Mouse (Mus musculus): ENCODE measurements at regions not wholly inside any gene's neighbourhood (a gene's known extent, or its start where the extent isn't known, plus 50 kb on each side); places are given as distances from the start of the nearest gene placed in this dataset.
A peak's percentile ranks its signal among the peaks of the same experiment; 100 is the strongest.

DNA sequence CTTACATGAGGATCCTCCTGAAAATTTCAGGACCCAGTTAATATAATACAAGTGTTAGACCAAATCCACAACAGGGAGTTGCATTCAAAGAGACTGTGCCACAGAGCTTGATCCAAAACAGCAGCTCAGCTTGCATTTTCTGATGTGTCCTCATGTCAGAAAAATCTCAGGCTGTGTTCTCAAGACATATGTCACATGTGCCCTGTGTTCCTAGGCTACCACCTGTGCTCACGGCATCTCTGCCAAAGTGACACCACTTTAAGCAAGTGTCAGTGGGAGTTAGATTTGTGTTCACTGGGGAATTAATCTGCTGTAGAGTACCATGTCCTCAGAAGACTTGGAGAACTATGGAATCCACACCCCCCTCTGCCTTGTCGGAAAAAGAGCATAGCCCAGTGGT is 165.3 kb downstream of the Abcc12 start:
- no peaks in the 10 kb centered on the region for H3K36me3 ChIP-seq (ENCODE audit: insufficient read depth, low read length)
- DNase-seq (ENCODE audit: low spot score) (no peak), ATAC-seq (ENCODE audit: low FRiP score) (no peak)
- no peaks in the 10 kb centered on the region for H3K9me3 ChIP-seq (ENCODE audit: low read length)
- no peak overlapping the region for H3K4me3 ChIP-seq (ENCODE audit: low read depth, low read length)
- WGBS, result 81% methylated on average over 2 of the region's 2 CpGs
- H3K4me2 ChIP-seq (ENCODE audit: low read depth, low read length, poor library complexity, severe bottlenecking), result no peak overlapping the region
- TF ChIP-seq CTCF (IDR thresholded peaks at IDR 0.05), result no peak
- H3K27me3 ChIP-seq (ENCODE audit: insufficient read depth, low read length), result no peaks in the 10 kb centered on the region
- no peak overlapping the region for H3K9ac ChIP-seq (replicated peaks; ENCODE audit: low read length, poor library complexity, severe bottlenecking)
- H3K27ac ChIP-seq (ENCODE audit: low read depth, low read length), result no peak overlapping the region
- no peaks in the 10 kb centered on the region for H3K4me1 ChIP-seq (ENCODE audit: insufficient read depth, low read length)

DNA sequence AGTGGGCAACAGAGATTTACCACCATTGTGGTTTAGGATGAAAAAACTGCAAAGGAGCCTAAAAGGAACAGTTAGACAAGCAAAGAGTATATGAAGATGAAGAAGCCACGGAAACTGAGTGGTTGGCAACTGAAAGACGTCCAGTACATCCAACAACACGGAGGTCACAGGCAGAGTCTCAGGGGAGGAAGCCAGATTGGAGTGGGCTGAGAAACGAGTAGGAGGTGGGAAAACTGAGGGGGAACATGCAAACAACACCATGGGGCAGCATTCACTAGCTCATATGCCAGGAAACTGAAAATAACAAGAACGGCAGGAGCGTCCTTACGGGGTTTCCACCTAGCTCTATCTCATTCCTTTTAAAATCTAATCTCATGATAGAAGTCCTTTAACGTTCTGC is 169.3 kb downstream of the Abcc12 start:
- Histone ChIP-seq H3K9me3 (ENCODE audit: low read length) (no peaks in the 10 kb centered on the region), H3K4me2 (ENCODE audit: low read depth, low read length, poor library complexity, severe bottlenecking) (no peak overlapping the region), H3K4me1 (ENCODE audit: insufficient read depth, low read length) (no peaks in the 10 kb centered on the region), H3K27me3 (ENCODE audit: insufficient read depth, low read length) (no peaks in the 10 kb centered on the region), H3K27ac (ENCODE audit: low read depth, low read length) (no peak overlapping the region), H3K4me3 (ENCODE audit: low read depth, low read length) (no peak overlapping the region), H3K9ac (replicated peaks; ENCODE audit: low read length, poor library complexity, severe bottlenecking) (no peak overlapping the region), H3K36me3 (ENCODE audit: insufficient read depth, low read length) (no peaks in the 10 kb centered on the region)
- TF ChIP-seq CTCF (IDR thresholded peaks at IDR 0.05), result no peak
- 81% methylated on average over 8 of the region's 8 CpGs for WGBS
- no peak for ATAC-seq (ENCODE audit: low FRiP score)
- DNase-seq (ENCODE audit: low spot score), result no peak

DNA sequence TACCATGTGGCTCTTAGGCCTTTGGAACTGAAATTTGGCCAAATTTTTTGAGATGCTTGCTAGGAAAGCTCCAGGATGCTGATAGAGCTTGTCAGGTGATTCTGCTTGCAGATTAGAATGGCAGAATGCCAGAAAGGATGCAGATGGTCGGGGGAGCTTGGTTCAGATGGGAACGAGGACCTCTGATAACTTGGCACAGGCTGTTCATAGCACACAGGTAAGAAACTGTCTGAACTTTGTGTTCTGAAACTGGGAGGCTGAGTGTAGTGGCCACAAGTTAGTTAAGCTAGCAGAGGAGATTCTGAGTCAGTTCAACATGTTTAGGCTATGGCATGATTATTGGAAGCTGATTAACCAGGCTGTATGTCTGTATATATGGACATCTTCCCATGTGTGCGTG is 174.3 kb downstream of the Abcc12 start:
- Histone ChIP-seq H3K9ac (replicated peaks; ENCODE audit: low read length, poor library complexity, severe bottlenecking) (no peak overlapping the region), H3K4me3 (ENCODE audit: low read depth, low read length) (no peak overlapping the region), H3K27me3 (ENCODE audit: insufficient read depth, low read length) (no peaks in the 10 kb centered on the region), H3K27ac (ENCODE audit: low read depth, low read length) (no peak overlapping the region), H3K36me3 (ENCODE audit: insufficient read depth, low read length) (no peaks in the 10 kb centered on the region), H3K4me2 (ENCODE audit: low read depth, low read length, poor library complexity, severe bottlenecking) (no peak overlapping the region), H3K9me3 (ENCODE audit: low read length) (no peaks in the 10 kb centered on the region), H3K4me1 (ENCODE audit: insufficient read depth, low read length) (peaks cover 4% of the 10 kb centered on the region; the same call in 1 of the 2 replicates)
- 56% methylated on average over 3 of the region's 3 CpGs for WGBS
- no peak for TF ChIP-seq CTCF (IDR thresholded peaks at IDR 0.05)
- DNase-seq (ENCODE audit: low spot score), result peak; percentile 68
- ATAC-seq (ENCODE audit: low FRiP score), result no peak

DNA sequence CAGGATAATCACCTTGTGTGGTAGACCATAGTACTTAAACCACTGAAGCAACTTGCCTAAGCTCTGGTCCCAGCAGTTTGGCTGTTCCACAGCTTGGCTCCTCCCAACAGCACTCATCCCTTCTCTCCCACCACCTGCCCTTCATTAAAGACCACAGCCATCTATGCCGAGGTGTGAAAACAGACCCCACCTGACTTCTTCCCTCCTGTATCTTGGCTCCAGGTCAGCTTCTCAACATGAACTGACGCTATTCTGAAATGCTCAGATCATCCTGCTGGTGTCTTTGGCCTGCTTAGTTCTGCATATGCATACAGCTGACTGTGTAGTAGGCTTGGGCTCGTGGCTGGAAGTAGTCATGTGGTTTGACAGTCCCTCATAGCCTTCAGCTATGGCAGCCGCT is 177.1 kb downstream of the Abcc12 start:
- H3K36me3 ChIP-seq (ENCODE audit: insufficient read depth, low read length), result no peaks in the 10 kb centered on the region

DNA sequence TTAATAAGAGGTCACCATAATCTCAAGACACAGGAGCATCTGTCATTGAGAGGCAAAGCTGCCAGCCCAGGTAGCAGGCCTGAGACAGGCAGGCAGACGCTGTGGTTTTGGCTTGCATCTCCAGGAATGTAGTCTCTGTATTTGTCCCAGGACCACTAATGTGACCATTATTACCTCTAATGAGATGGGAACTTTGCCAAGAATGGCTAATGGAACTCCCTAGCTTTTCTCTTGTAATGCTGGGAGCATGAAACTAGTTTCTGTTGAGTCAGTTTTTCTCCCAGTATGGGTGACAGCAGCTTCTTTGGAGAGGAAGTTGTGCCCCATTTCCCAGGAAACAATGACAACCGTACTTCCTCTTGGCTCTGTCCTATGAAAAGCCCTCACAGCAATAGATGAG is 178.5 kb downstream of the Abcc12 start:
- no peak overlapping the region for H3K27ac ChIP-seq (ENCODE audit: low read depth, low read length)
- peaks cover 4% of the 10 kb centered on the region; the same call in 1 of the 2 replicates for H3K4me1 ChIP-seq (ENCODE audit: insufficient read depth, low read length)
- H3K27me3 ChIP-seq (ENCODE audit: insufficient read depth, low read length), result no peaks in the 10 kb centered on the region
- H3K36me3 ChIP-seq (ENCODE audit: insufficient read depth, low read length), result no peaks in the 10 kb centered on the region
- H3K9me3 ChIP-seq (ENCODE audit: low read length), result no peaks in the 10 kb centered on the region
- 64% methylated on average over 2 of the region's 2 CpGs for WGBS
- no peak overlapping the region for H3K9ac ChIP-seq (replicated peaks; ENCODE audit: low read length, poor library complexity, severe bottlenecking)
- H3K4me2 ChIP-seq (ENCODE audit: low read depth, low read length, poor library complexity, severe bottlenecking), result no peak overlapping the region
- H3K4me3 ChIP-seq (ENCODE audit: low read depth, low read length), result no peak overlapping the region
- ATAC-seq (ENCODE audit: low FRiP score), result no peak
- TF ChIP-seq CTCF (IDR thresholded peaks at IDR 0.05), result no peak
- no peak for DNase-seq (ENCODE audit: low spot score)

More for the DNA sequence above, 177.1 kb downstream of the Abcc12 start:
- Histone ChIP-seq H3K9ac (replicated peaks; ENCODE audit: low read length, poor library complexity, severe bottlenecking) (no peak overlapping the region), H3K4me1 (ENCODE audit: insufficient read depth, low read length) (peaks cover 4% of the 10 kb centered on the region; the same call in 1 of the 2 replicates), H3K4me3 (ENCODE audit: low read depth, low read length) (no peak overlapping the region), H3K4me2 (ENCODE audit: low read depth, low read length, poor library complexity, severe bottlenecking) (no peak overlapping the region), H3K27me3 (ENCODE audit: insufficient read depth, low read length) (no peaks in the 10 kb centered on the region), H3K27ac (ENCODE audit: low read depth, low read length) (no peak overlapping the region), H3K9me3 (ENCODE audit: low read length) (no peaks in the 10 kb centered on the region)
- ATAC-seq (ENCODE audit: low FRiP score) (no peak), DNase-seq (ENCODE audit: low spot score) (peak; percentile 44)
- WGBS, result 71% methylated on average over 4 of the region's 4 CpGs
- no peak for TF ChIP-seq CTCF (IDR thresholded peaks at IDR 0.05)

DNA sequence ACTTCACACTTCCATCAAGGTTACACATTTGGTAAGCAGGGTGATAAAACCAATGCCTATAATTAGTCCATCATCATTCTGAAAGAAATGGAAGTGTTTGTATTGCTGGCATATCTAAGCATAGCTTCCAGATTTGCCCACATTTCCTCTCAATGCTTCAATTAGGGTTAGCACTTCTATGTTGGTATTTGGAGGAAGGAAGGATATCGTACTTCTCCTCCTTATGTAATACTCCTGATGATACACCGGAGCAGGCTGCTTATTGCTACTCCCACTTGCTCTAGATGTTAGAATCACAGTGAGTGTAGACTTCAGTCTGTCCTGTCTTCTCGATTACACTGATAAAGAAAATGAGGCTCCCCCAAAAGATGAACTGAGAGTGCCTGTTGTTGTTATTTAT is 185.4 kb downstream of the Abcc12 start:
- ATAC-seq (ENCODE audit: low FRiP score), result no peak
- 93% methylated on average over 3 of the region's 3 CpGs for WGBS
- H3K27me3 ChIP-seq (ENCODE audit: insufficient read depth, low read length), result no peaks in the 10 kb centered on the region

More for the DNA sequence above, 185.4 kb downstream of the Abcc12 start:
- Histone ChIP-seq H3K4me1 (ENCODE audit: insufficient read depth, low read length) (peaks cover 8% of the 10 kb centered on the region), H3K27ac (ENCODE audit: low read depth, low read length) (no peak overlapping the region), H3K4me3 (ENCODE audit: low read depth, low read length) (no peak overlapping the region), H3K4me2 (ENCODE audit: low read depth, low read length, poor library complexity, severe bottlenecking) (no peak overlapping the region), H3K9me3 (ENCODE audit: low read length) (peaks cover 6% of the 10 kb centered on the region; the same call in 1 of the 2 replicates), H3K9ac (replicated peaks; ENCODE audit: low read length, poor library complexity, severe bottlenecking) (no peak overlapping the region), H3K36me3 (ENCODE audit: insufficient read depth, low read length) (no peaks in the 10 kb centered on the region)
- DNase-seq (ENCODE audit: low spot score), result no peak
- TF ChIP-seq CTCF (IDR thresholded peaks at IDR 0.05), result no peak
